29 mouse cellular contexts compared by ENCODE assay signal in the genomic region with DNA sequence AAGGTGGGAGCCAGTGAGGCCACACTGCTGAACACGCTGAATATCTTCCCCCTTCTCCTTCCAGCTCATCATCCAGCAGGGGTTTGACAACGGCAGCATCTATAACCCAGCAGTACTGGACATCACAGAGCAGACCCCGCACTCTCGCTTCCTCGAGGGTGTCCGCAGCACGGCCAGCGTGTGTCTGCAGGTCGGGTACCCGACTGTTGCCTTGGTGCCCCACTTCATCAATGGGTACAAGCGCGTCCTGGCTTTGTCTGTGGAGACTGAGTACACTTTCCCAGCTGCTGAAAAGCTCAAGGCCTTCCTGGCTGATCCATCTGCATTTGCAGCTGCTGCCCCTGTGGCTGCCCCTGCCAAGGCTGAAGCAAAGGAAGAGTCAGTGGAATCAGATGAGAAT. TPM values are rescaled to one million over a fixed set of nuclear protein-coding genes. Genes with fewer than 3 reads are reported as not detected.
"Had no signal": no experiment of that assay in that cellular context is flagged by ENCODE, and none has a peak within 500 bp of the region (broad histone marks: within the 10 kb centered on the region; RNA-seq: fewer than 3 reads in every experiment).

No protein-coding gene starts in this region.

- H3K27ac ChIP-seq: heart, embryonic 15.5 days; hindbrain, embryonic 10.5 days; hindbrain, embryonic 12.5 days; hindbrain, embryonic 13.5 days; hindbrain, embryonic 14.5 days; hindbrain, embryonic 15.5 days; hindbrain, postnatal 0 days; intestine, embryonic 15.5 days; kidney, embryonic 15.5 days; kidney, postnatal 0 days; layer of hippocampus, adult 2 months; left cerebral cortex, adult 2 months had no signal

- H3K9me3 ChIP-seq: heart, embryonic 12.5 days; heart, embryonic 13.5 days; heart, embryonic 15.5 days; hindbrain, embryonic 10.5 days; hindbrain, embryonic 12.5 days; hindbrain, embryonic 13.5 days; hindbrain, embryonic 15.5 days; intestine, embryonic 15.5 days; kidney, embryonic 15.5 days had no signal

- H3K27me3 ChIP-seq: heart, embryonic 12.5 days; heart, embryonic 13.5 days; heart, embryonic 15.5 days; hindbrain, embryonic 12.5 days; hindbrain, embryonic 13.5 days; hindbrain, embryonic 15.5 days; intestine, embryonic 15.5 days; kidney, embryonic 15.5 days had no signal

- H3K4me3 ChIP-seq: heart, embryonic 12.5 days; heart, embryonic 13.5 days; heart, embryonic 15.5 days; hindbrain, embryonic 10.5 days; hindbrain, embryonic 12.5 days; hindbrain, embryonic 13.5 days; hindbrain, embryonic 15.5 days; intestine, embryonic 15.5 days; kidney, embryonic 15.5 days; layer of hippocampus, adult 2 months; left cerebral cortex, adult 2 months had no signal

- H3K4me1 ChIP-seq: hindbrain, embryonic 10.5 days; hindbrain, embryonic 12.5 days; hindbrain, embryonic 13.5 days; hindbrain, embryonic 15.5 days; intestine, embryonic 15.5 days; kidney, embryonic 15.5 days had no signal

- DNase-seq: heart, postnatal 10 days; heart, postnatal 36 days; heart, postnatal 4 days; kidney, adult 11 months; kidney, adult 18-20 months; kidney, adult 2 months; kidney, adult 8-10 months; kidney, adult 9 months; kidney, postnatal 10 days; kidney, postnatal 14 days; kidney, postnatal 25 days; kidney, postnatal 36 days; kidney, postnatal 4 days; layer of hippocampus, adult 9-11 months; layer of hippocampus, postnatal 36 days had no signal

- H3K36me3 ChIP-seq: heart, embryonic 12.5 days; heart, embryonic 13.5 days; heart, embryonic 15.5 days; hindbrain, embryonic 10.5 days; hindbrain, embryonic 12.5 days; hindbrain, embryonic 13.5 days; hindbrain, embryonic 15.5 days; intestine, embryonic 15.5 days; kidney, embryonic 15.5 days had no signal

RNA-seq across cellular contexts. Expression of a gene that starts 48.4 kb away (rescaled TPM):
- total RNA-seq: layer of hippocampus, postnatal 36 days had no signal
- polyA plus RNA-seq: hindbrain, embryonic 10.5 days; hindbrain, embryonic 12.5 days had no signal
